Mouse (Mus musculus) lung, embryonic 14.5 days (tissue): ENCODE results near the gene Nat8f4. TPM values are rescaled to one million over a fixed set of nuclear protein-coding genes. Genes with fewer than 3 reads are reported as not detected.

ENCODE experiments used
- ATAC-seq: fragments of 200-750 bp; cut with Nextera tagmentation; 2 replicates; pipeline ENCODE4 v1.8.0; 2017; ENCODE audit warnings: mild to moderate bottlenecking, moderate TSS enrichment, moderate library complexity; ENCODE audit not compliant: insufficient read depth
- DNase-seq: peaks from one replicate; pipeline ENCODE4 v3.0.0-alpha.2; 2015
- H3K27ac ChIP-seq: fragments of 300-500 bp; sonication (generic); 2 replicates; pipeline ENCODE4 v1.5.1; 2014; ENCODE audit warnings: low read depth, mild to moderate bottlenecking, moderate library complexity
- H3K27me3 ChIP-seq: fragments of 300-500 bp; sonication (generic); 2 replicates; pipeline ENCODE4 v1.6.1; 2014; ENCODE audit warnings: low read length, control low read depth; ENCODE audit not compliant: insufficient read depth
- H3K36me3 ChIP-seq: fragments of 300-500 bp; sonication (generic); 2 replicates; pipeline ENCODE4 v1.6.1; 2014; ENCODE audit warnings: control low read depth; ENCODE audit not compliant: insufficient read depth
- H3K4me1 ChIP-seq: fragments of 300-500 bp; sonication (generic); 2 replicates; pipeline ENCODE4 v1.6.1; 2014; ENCODE audit warnings: antibody characterized with exemption, control low read depth; ENCODE audit not compliant: insufficient read depth
- H3K4me2 ChIP-seq: fragments of 300-500 bp; sonication (generic); 2 replicates; pipeline ENCODE4 v1.6.1; 2014; ENCODE audit warnings: mild to moderate bottlenecking
- H3K4me3 ChIP-seq: fragments of 300-500 bp; sonication (generic); 2 replicates; pipeline ENCODE4 v1.5.1; 2014; ENCODE audit warnings: low read depth, low read length
- H3K9ac ChIP-seq: fragments of 300-500 bp; sonication (generic); 2 replicates; pipeline ENCODE4 v1.6.1; 2014
- H3K9me3 ChIP-seq: fragments of 300-500 bp; sonication (generic); 2 replicates; pipeline ENCODE4 v1.6.1; 2016; ENCODE audit warnings: low read depth, low read length, control low read depth
- CTCF ChIP-seq: IDR thresholded peaks from 2 replicates; pipeline ENCODE4 v1.5.1; 2016; ENCODE audit warnings: antibody characterized with exemption, low read depth
- WGBS: fragments of 180-500 bp; shearing (Covaris S2); extraction: QIAGEN DNeasy Blood & Tissue Kit; methylation state at CpG from one replicate; pipeline ENCODE4 v1.1.7; 2014; 5-methylcytosine and 5-hydroxymethylcytosine counted together
- polyA plus RNA-seq: library from polyadenylated mRNA; unstranded; fragments of >200 nt; fragmentation: Nextera tagmentation; extraction: Ambion mirVana; gene quantifications from 2 replicates; pipeline ENCODE4 v1.2.1, GENCODE M21; 2014

Gene Nat8f4
- polyA plus RNA-seq, 1 experiment from 2014 or later, result 4.9 TPM

- Histone ChIP-seq H3K4me2 (no peak overlapping the region), H3K4me1 (no peaks in the 10 kb centered on the region), H3K9ac (no peak overlapping the region), H3K4me3 (no peak overlapping the region), H3K27ac (no peak overlapping the region), H3K36me3 (no peaks in the 10 kb centered on the region), H3K9me3 (no peaks in the 10 kb centered on the region), H3K27me3 (no peaks in the 10 kb centered on the region)
- TF ChIP-seq CTCF, result no peak
- DNase-seq, result no peak
- WGBS, result 30% methylated on average over 2 of the region's 2 CpGs
- ATAC-seq, result no peak
Observed at GRCm38 (mm10) chr6:85849240-85849639, 55.4 kb downstream of the Nat8f4 start.

Other genes starting within 250 kb of the Nat8f4 start
- gene Nat8f7, start 191.7 kb downstream of the Nat8f4 start, polyA plus RNA-seq, result not detected in 2 replicates
- 0.12 and 0.19 TPM in 2 replicates for gene Nat8f3, start 139.1 kb downstream of the Nat8f4 start, polyA plus RNA-seq
- not detected in 2 replicates for gene Nat8f6, start 83.9 kb downstream of the Nat8f4 start, polyA plus RNA-seq
- not detected in 2 replicates for gene Nat8f5, start 83.9 kb downstream of the Nat8f4 start, polyA plus RNA-seq
- not detected in 2 replicates for gene Nat8, start 72.8 kb downstream of the Nat8f4 start, polyA plus RNA-seq
- not detected in 2 replicates for gene Nat8f2, start 35.7 kb downstream of the Nat8f4 start, polyA plus RNA-seq
- 29.1 and 32.8 TPM in 2 replicates for gene Tprkb, start 7.0 kb upstream of the Nat8f4 start, polyA plus RNA-seq
- 2.2 and 3.6 TPM in 2 replicates for gene Nat8f1, start 10.8 kb upstream of the Nat8f4 start, polyA plus RNA-seq
- 50.0 and 56.3 TPM in 2 replicates for gene Dusp11, start 56.8 kb upstream of the Nat8f4 start, polyA plus RNA-seq
- gene Figla, start 111.3 kb upstream of the Nat8f4 start, polyA plus RNA-seq, result not detected in 2 replicates
- gene Add2, start 123.8 kb upstream of the Nat8f4 start, polyA plus RNA-seq, result 1.6 and 2.2 TPM in 2 replicates